24 mouse cellular contexts compared by ENCODE assay signal in the genomic region with DNA sequence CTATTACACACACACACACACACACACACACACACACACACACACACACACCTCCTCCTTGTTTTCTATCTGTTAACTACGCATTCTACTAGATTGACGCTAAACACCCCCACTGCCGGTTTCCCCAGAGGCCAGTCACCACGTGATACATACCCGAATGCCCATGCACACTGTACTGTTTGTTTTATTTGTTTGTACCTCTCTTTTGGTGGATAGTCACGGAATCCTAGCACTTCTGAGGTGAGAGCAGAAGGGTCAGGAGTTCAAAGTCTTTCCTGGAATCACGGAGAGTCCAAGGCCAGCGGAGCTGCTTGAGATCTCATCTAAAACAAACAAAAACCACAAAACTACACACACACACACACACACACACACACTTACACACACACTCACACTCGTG. TPM values are rescaled to one million over a fixed set of nuclear protein-coding genes. Genes with fewer than 3 reads are reported as not detected.
DNase-seq lines count a peak whose midpoint lies in the region; ATAC-seq and TF ChIP-seq lines count a peak whose summit lies in the region.
"Had no signal": no experiment of that assay in that cellular context is flagged by ENCODE, and none has a peak within 500 bp of the region (broad histone marks: within the 10 kb centered on the region; RNA-seq: fewer than 3 reads in every experiment).

No protein-coding gene starts in this region.

- no peak overlapping the region for H3K4me3 ChIP-seq in kidney, embryonic 15.5 days (replicated peaks)
- no peak overlapping the region for H3K4me3 ChIP-seq in intestine, embryonic 16.5 days (ENCODE audit: low read length)
- no peak overlapping the region for H3K4me3 ChIP-seq in stomach, postnatal 0 days (ENCODE audit: low read depth, low read length)
- H3K4me3 ChIP-seq: embryonic facial prominence, embryonic 10.5 days; forebrain, embryonic 15.5 days; heart, embryonic 12.5 days; left cerebral cortex, adult 2 months; limb, embryonic 15.5 days; lung, embryonic 15.5 days; midbrain, embryonic 10.5 days; myocyte; neural tube, embryonic 13.5 days had no signal

- TF ChIP-seq EP300 in stomach, postnatal 0 days (optimal IDR thresholded peaks at IDR 0.05), result no peak

- H3K4me2 ChIP-seq in kidney, embryonic 15.5 days, result no peak overlapping the region
- no peak overlapping the region for H3K4me2 ChIP-seq in intestine, embryonic 16.5 days (ENCODE audit: low read depth, low read length)
- H3K4me2 ChIP-seq in stomach, postnatal 0 days (replicated peaks; ENCODE audit: low read depth), result no peak overlapping the region
- H3K4me2 ChIP-seq: forebrain, embryonic 15.5 days; heart, embryonic 12.5 days; limb, embryonic 15.5 days; lung, embryonic 15.5 days; neural tube, embryonic 13.5 days had no signal

- no peak for ATAC-seq in kidney, embryonic 15.5 days (replicated peaks; ENCODE audit: low FRiP score)
- peak; percentile 19 for ATAC-seq in intestine, embryonic 16.5 days
- peak; percentile 36; the same call in 1 of the 2 replicates for ATAC-seq in stomach, postnatal 0 days (ENCODE audit: low FRiP score, low TSS enrichment)
- ATAC-seq: forebrain, embryonic 15.5 days; midbrain, embryonic 16.5 days had no signal

- TF ChIP-seq CTCF in stomach, postnatal 0 days (IDR thresholded peaks at IDR 0.05; ENCODE audit: low read depth), result no peak

- H3K27me3 ChIP-seq in kidney, embryonic 15.5 days, result peaks cover 11% of the 10 kb centered on the region
- H3K27me3 ChIP-seq in intestine, embryonic 16.5 days (replicated peaks; ENCODE audit: control insufficient read depth, insufficient read depth, low read length), result no peaks in the 10 kb centered on the region
- no peaks in the 10 kb centered on the region for H3K27me3 ChIP-seq in stomach, postnatal 0 days (ENCODE audit: control insufficient read depth, insufficient read depth, low read length)
- H3K27me3 ChIP-seq: forebrain, embryonic 15.5 days; heart, embryonic 12.5 days; limb, embryonic 15.5 days; lung, embryonic 15.5 days; neural tube, embryonic 13.5 days had no signal

- H3K9ac ChIP-seq in kidney, embryonic 15.5 days, result no peak overlapping the region
- H3K9ac ChIP-seq in intestine, embryonic 16.5 days (ENCODE audit: low read depth, low read length), result no peak overlapping the region
- no peak overlapping the region for H3K9ac ChIP-seq in stomach, postnatal 0 days (ENCODE audit: low read length)
- H3K9ac ChIP-seq: forebrain, embryonic 15.5 days; heart, embryonic 12.5 days; limb, embryonic 15.5 days; lung, embryonic 15.5 days; neural tube, embryonic 13.5 days had no signal

- H3K27ac ChIP-seq in kidney, embryonic 15.5 days, result no peak overlapping the region
- peak overlapping the region; percentile 57; the same call in 1 of the 2 replicates for H3K27ac ChIP-seq in intestine, embryonic 16.5 days (ENCODE audit: low read length)
- H3K27ac ChIP-seq in stomach, postnatal 0 days (replicated peaks), result no peak overlapping the region
- H3K27ac ChIP-seq: embryonic facial prominence, embryonic 10.5 days; forebrain, embryonic 15.5 days; left cerebral cortex, adult 2 months; limb, embryonic 15.5 days; lung, embryonic 15.5 days; midbrain, embryonic 10.5 days; neural tube, embryonic 13.5 days had no signal

- peak; percentile 73 for DNase-seq in kidney, adult 9 months
- peak; percentile 25 for DNase-seq in kidney, postnatal 14 days
- no peak for DNase-seq in stomach, postnatal 0 days (ENCODE audit: low spot score)
- no peak for DNase-seq in testis, postnatal 14 days (ENCODE audit: low spot score)
- no peak for DNase-seq in spleen, adult 18-20 months
- DNase-seq: cerebellum, adult 11 months; cerebellum, postnatal 10 days; gastrocnemius, postnatal 10 days; heart, postnatal 10 days; left cerebral cortex, postnatal 4 days; right cerebral cortex, postnatal 4 days; thymus, postnatal 14 days had no signal

- H3K9me3 ChIP-seq in kidney, embryonic 15.5 days (replicated peaks), result no peaks in the 10 kb centered on the region
- H3K9me3 ChIP-seq in intestine, embryonic 16.5 days (ENCODE audit: control insufficient read depth, low read length), result no peaks in the 10 kb centered on the region
- no peaks in the 10 kb centered on the region for H3K9me3 ChIP-seq in stomach, postnatal 0 days (ENCODE audit: control insufficient read depth, low read length)
- H3K9me3 ChIP-seq: embryonic facial prominence, embryonic 10.5 days; forebrain, embryonic 15.5 days; limb, embryonic 15.5 days; lung, embryonic 15.5 days had no signal

- no peaks in the 10 kb centered on the region for H3K36me3 ChIP-seq in kidney, embryonic 15.5 days
- H3K36me3 ChIP-seq in intestine, embryonic 16.5 days (ENCODE audit: control insufficient read depth, insufficient read depth, low read length), result no peaks in the 10 kb centered on the region
- no peaks in the 10 kb centered on the region for H3K36me3 ChIP-seq in stomach, postnatal 0 days (ENCODE audit: control insufficient read depth, insufficient read depth, low read length)
- H3K36me3 ChIP-seq: embryonic facial prominence, embryonic 10.5 days; forebrain, embryonic 15.5 days; heart, embryonic 12.5 days; limb, embryonic 15.5 days; lung, embryonic 15.5 days; midbrain, embryonic 10.5 days; neural tube, embryonic 13.5 days had no signal

- 59% methylated on average over 9 of the region's 9 CpGs for WGBS in kidney, embryonic 15.5 days
- 43% methylated on average over 9 of the region's 9 CpGs for WGBS in intestine, embryonic 16.5 days
- 43% methylated on average over 9 of the region's 9 CpGs for WGBS in stomach, postnatal 0 days

- peaks cover 15% of the 10 kb centered on the region for H3K4me1 ChIP-seq in kidney, embryonic 15.5 days
- H3K4me1 ChIP-seq in intestine, embryonic 16.5 days (ENCODE audit: control insufficient read depth, insufficient read depth, low read length), result peaks cover 6% of the 10 kb centered on the region
- H3K4me1 ChIP-seq in stomach, postnatal 0 days (replicated peaks; ENCODE audit: control insufficient read depth, insufficient read depth), result no peaks in the 10 kb centered on the region
- H3K4me1 ChIP-seq: forebrain, embryonic 15.5 days had no signal

RNA-seq across cellular contexts. Expression of gene 1110051M20Rik, which starts 5.8 kb away (rescaled TPM):
- 56.0 and 65.7 TPM in 2 replicates for polyA plus RNA-seq in kidney, embryonic 15.5 days (2015; fragmentation: Nextera tagmentation; extraction: Ambion mirVana)
- polyA plus RNA-seq in intestine, embryonic 16.5 days (2015; fragmentation: Nextera tagmentation; extraction: Ambion mirVana), result 34.6 and 36.0 TPM in 2 replicates
- polyA plus RNA-seq in stomach, postnatal 0 days (2015; fragmentation: Nextera tagmentation; extraction: Ambion mirVana), result 19.1 and 20.3 TPM in 2 replicates

RNA-seq across cellular contexts. Expression of gene Lrp4, which starts 7.0 kb away (rescaled TPM):
- polyA plus RNA-seq in kidney, embryonic 15.5 days (2015; fragmentation: Nextera tagmentation; extraction: Ambion mirVana), result 9.3 and 9.5 TPM in 2 replicates
- polyA plus RNA-seq in intestine, embryonic 16.5 days (2015; fragmentation: Nextera tagmentation; extraction: Ambion mirVana), result 8.2 and 8.3 TPM in 2 replicates
- polyA plus RNA-seq in stomach, postnatal 0 days (2015; fragmentation: Nextera tagmentation; extraction: Ambion mirVana), result 3.0 and 3.4 TPM in 2 replicates

Comparison
In these comparisons a context has a peak if more than half of its experiments do, and no peak if none do; other contexts are left out.
1. DNase-seq: peak in kidney, adult 9 months (single experiment) and kidney, postnatal 14 days (single experiment); none in stomach, postnatal 0 days (single experiment), testis, postnatal 14 days (single experiment) and spleen, adult 18-20 months (0 of 2).